Mouse (Mus musculus): ENCODE results near the gene Nat9.
A peak's percentile ranks its signal among the peaks of the same experiment; 100 is the strongest.

Nat9 gene

DNA sequence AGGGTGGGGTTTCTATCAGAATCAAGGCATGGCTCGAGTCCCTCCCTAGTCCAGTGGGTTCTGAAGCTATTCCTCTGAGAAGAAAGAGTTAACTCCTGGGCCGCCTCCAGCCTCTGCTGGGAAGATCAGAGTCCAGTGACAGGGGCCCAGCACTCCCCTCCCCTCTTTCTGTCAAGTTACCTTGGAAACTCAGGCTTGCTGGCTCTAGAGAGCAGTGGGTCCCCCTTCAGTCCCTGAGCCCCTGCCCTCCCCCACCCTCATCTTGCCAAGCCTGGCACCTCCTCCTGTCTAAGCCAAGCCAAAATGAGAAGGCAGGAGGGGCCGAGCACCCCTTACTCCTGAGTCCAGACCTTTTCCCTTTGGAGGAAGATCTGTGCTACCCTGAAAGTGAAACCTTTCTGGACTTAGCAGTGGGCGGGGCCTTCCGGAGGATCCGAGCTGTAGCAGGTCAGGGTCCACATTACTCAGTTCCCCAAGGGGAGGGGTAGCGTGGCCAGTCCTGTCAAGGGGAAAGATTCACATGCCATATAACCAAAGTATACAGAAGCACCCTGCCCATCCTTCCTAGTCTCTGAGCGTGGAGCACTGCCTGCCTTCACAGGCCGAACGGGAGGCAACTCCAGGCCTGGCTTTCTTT is 10.0 kb downstream of the Nat9 start:
- ATAC-seq (ENCODE audit: low TSS enrichment) = no peak

DNA sequence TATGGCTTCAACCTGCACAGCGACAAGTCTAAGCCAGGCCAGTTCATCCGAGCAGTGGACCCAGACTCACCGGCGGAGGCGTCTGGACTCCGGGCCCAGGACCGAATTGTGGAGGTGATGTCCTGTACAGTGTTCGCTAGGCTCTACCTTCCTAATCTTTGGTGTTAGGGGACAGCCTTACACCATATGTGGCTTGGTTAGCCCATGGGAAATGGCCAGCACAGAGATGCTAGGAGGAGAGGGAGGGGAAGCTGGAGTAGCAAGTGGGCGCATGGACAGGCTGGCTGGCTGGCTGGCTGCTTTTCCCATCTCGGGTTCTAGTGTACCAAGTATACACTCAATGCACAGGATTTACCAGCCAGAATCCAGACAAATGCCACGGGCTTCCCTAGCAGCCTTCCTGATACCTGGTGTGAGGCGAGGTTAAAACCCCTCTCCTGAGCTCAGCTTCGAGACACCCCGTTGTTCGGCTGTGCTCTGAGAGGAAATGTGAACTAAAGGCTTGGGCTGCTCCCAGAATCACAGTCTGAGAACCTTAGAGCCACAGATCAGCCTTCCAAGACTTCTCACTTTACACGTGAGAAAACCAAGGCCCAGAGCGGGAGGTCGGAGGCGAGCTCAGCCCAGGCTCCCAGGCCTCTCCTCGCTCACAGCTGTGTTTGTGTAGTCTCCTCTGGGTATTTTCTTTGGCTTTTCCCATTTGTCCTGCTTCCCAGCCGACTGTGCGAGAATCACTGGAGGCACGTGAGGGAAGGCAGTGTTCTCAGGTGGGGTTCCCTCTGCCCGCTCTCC is 11.1 kb downstream of the Nat9 start:
- no peak for ATAC-seq (ENCODE audit: low TSS enrichment)

DNA sequence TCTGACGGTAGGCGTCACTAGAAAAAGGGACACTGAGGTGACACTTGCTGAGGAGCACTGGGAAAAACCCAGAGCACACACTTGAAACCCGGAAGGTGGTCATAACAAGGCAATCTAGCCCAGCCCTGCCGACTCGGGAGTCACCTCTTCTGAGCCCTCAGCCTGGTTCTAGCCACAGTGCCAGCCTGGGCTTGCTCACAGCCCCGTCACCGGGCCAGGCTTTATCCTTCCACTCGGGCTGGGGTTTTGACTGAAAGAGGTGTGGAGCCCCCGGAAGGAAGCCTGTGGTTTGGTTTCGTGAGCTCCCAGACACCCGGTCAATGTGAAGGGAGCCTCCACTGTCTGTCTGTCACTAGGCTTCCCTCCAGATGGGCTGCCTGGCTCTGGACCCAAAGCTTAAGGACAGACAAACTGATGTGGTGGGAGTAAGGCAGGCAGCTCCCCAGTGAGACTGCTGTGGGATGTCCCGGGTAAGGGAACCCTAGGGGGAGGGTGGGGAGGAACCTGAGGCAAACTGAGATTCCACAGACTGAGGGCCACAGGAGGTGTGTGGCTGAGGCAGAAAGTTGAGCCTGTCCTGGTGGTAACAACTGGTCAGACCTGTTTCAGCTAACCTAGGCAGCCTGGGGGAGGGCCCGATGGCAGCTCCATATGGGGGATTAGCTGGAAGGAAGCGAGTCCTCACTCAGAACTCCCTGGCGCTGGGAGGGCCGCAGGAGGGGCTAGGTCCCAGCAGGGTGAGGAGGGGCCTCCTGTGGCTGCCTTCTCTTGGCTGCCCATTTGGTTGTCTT is 13.9 kb downstream of the Nat9 start:
- ATAC-seq (ENCODE audit: low TSS enrichment) = no peak

DNA sequence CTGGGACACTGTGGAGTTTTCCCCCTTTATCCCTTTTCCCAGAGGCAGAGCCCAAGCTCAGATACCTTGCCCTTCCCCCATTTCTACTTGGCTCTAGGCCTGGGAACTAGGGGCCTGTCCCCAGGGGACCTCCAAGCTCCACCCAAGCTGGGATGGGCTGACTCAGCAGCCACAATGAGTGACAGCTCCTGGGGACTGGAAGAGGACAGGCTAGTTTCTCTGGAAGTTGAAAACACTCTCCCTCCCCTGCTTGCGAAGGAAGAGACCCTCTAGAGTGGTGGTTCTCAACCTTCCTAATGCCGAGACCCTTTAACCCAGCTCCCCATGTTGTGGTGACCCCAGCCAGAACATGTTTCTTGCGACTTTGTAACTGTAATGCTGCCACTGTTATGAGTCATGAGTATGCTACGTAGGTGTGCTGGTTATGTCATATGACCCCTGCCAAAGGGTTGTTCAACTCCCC is 14.8 kb downstream of the Nat9 start:
- ATAC-seq (ENCODE audit: low TSS enrichment) = no peak

DNA sequence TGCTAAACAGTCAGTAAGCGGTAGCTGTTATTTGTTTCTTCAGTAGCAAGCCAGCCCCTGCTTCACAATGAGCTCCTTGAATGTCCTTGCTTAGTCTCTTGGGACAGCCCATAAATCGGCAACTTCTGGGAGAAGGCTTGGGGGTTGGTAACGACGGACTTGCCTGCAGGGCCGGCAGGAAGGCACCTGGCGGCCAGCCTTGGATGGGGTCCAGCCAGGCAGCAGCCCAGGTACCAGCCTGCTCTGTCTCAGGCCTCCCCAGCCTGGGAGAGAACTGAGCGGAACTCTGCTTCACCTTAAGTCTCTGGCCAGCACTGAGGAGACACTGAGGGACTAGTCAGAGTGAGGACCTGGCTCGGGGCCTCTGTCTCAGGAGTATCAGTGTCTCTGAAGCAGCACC is 16.5 kb downstream of the Nat9 start:
- no peak for ATAC-seq (ENCODE audit: low TSS enrichment)

DNA sequence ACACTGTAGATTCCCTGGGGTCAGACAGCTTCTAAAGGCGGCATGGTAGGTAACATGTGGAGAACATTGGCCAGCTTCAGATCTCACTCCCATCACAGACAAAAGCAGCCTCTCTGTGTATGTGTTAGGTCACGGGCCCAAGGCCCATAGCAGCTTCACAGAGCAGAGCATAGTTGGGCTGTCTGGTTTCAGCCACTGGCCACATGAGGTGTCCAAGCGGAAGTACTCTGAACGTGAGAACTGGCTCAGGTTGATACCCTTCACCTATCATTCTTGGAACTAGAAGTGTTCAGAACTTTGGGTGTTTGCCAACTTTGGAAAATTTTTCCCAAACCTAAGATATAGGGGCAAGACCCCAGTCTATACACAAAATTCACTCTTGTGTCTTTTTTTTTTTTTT is 18.2 kb downstream of the Nat9 start:
- ATAC-seq (ENCODE audit: low TSS enrichment) = no peak

DNA sequence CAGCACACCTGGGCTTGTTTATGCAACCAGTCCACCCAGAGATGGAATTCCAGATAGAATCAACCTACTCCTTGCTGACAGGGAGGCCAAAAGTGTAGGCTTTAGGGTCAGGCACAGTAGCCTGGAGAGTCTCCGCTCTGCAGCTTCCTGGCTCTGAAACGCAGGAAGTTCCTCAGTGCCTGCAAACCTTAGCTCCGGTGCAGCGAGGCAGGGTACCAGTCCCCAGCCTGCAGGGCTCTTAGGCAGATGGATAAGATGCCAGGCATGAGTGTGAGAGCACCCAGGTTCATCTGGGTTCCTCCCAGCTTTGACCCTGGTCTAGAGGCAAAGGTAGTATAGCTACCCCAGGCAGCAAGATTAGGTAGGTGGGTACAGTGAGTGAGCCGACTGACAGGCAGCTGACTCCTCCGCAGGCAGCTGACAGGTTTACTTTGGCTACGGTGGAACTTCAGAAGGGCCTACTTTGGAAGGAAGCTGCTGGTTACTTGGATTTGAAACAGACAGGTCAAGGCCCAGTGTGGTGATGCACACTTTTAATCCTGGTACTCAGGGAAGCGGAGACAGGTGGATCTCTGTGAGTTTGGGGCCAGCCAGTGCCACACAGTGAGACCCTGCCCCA is 19.9 kb downstream of the Nat9 start:
- ATAC-seq (ENCODE audit: low TSS enrichment) = no peak

DNA sequence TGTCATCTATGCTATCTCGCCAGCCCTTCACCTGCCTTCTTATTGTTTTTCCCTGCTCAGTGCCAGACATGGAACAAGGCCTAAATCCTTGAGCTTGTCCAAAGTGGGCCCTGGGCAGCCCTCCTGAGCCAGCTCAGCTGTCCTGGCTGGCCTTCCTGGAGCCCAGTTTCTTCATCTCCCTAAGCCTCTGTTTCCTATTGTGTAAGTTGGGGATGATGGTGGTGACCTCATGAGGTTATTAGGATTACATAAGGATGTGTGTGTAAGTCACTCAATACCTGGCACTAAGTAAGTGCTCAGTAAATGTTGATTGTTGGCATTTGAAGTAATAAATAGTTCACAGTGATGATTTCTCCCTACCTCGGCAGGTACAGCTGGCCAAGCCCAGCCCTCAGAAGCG is 20.9 kb downstream of the Nat9 start:
- ATAC-seq (ENCODE audit: low TSS enrichment) = no peak

DNA sequence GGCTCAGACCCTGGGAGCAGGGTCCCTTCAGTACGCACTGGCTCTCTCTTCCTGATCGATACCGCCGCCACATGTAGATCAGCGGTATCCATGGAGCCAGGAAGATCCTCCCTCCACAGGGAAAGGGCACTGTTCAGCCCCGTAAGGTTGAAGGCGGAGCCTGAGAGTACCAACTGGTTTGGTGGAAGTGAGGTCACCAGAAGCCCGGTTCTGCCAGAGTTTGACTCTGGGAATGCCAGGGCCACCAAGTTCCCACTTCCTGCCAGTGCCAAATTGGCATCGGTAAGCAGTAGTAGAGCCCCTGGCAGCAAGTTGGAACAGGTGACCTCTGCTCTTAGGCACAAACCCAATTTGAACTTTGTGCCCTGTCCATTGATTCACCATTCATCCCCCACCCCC is 22.7 kb downstream of the Nat9 start:
- no peak for ATAC-seq (ENCODE audit: low TSS enrichment)

DNA sequence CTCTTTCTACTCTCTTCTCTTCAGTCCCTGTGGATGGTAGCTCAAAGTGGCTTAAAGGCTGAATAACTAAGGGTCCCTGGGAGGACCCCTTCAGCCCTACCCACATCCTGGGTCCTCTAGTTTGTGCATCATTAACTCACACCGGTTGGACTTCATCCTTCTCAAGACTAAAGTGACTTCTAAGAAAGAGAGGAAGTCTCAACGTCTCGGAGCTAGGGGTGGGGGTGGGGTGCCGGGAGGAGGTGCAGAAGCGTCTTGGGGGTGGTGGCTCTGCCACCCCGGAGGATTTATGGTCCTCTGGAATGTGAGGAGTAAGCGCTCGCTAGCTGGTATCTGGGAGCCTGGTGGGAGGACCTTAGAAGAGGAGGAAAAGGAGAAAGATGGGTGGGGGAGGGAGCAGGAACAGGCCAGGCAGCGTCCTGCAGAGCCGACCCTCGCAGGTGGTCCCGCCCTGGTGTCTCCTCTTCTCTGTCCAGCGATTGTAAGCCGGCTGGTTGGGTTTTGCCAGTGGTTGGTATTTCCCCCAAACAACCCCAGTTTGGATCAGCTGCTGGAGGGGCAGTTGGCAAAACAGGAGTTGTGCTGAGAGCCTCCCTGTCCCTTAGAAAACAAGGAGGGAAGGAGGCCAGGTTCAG is 23.2 kb downstream of the Nat9 start:
- no peak for ATAC-seq (ENCODE audit: low TSS enrichment)

DNA sequence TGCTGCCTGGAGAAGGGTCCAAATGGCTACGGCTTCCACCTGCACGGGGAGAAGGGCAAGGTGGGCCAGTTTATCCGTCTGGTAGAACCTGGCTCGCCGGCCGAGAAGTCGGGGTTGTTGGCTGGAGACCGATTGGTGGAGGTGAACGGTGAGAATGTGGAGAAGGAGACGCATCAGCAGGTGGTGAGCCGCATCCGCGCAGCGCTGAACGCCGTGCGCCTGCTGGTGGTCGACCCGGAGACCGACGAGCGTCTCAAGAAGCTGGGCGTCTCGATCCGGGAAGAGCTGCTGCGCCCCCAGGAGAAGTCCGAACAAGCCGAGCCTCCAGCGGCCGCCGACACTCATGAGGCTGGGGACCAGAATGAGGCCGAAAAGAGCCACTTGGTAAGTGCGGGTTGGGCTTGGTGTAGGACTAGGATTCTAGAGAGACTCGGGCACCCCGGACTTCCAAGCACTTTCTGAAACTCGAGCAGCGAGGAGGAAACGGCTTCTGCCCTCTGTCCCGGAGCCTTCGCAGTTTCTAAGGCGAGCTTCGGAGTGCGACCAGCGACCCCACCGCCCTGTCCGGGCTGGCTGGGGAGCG is 24.0 kb downstream of the Nat9 start:
- ATAC-seq (ENCODE audit: low TSS enrichment) = no peak

DNA sequence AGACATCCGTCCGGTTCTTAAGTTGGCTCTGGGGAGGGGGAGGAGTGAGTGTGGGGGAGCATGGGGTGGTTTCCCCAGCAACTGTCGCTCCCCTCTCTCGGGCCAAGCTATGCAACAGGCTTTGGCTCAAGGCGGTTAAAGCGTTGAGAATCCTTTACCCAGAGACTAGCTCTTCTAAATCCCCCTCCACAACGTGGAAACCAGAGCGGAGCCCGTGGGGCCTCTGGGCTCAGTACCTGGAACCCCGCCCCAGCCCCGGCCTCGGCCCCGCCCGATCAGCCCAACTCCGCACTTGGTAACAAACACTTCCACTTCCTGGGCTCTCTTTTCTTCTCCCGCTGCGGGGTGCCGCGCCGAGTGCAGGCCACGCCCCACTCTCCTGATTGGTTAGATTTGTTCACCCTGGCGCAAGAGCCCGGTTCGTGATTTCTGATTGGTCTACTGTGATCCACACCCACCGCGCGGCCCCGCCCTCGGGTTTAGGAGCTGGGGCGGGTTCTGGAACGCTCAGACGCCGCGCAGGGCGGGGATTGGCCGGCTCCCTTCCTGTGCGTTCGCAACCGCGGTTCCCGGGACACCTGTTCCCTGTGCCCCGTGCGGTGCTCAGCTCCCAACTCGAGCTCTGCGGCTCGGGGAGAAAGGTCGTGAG is 24.7 kb downstream of the Nat9 start, which contains the start of gene Slc9a3r1:
Slc9a3r1 (plus strand) TSS at position 510 of the 649 bp plus-strand sequence.
- peak; percentile 90 for ATAC-seq (ENCODE audit: low TSS enrichment)

DNA sequence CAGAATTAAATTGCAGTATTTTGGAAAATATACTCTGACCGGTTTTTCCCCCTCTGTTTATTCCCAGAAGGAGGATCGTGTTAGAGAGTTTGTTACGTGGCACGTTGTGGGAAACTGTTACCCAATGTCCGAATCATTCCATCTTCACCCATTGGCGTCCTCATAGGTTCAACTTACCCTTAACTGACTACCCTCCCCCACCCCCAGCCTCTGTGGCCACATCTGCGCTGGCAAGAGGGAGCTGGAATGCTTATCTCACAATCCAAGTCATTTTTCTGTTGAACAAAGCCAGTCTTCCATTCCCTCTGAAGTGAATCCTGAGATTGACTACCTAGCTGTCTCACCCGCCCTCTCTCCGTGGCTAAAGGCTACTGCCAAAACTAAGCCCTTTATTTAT is 25.5 kb downstream of the Nat9 start:
- no peak for ATAC-seq (ENCODE audit: low TSS enrichment)

DNA sequence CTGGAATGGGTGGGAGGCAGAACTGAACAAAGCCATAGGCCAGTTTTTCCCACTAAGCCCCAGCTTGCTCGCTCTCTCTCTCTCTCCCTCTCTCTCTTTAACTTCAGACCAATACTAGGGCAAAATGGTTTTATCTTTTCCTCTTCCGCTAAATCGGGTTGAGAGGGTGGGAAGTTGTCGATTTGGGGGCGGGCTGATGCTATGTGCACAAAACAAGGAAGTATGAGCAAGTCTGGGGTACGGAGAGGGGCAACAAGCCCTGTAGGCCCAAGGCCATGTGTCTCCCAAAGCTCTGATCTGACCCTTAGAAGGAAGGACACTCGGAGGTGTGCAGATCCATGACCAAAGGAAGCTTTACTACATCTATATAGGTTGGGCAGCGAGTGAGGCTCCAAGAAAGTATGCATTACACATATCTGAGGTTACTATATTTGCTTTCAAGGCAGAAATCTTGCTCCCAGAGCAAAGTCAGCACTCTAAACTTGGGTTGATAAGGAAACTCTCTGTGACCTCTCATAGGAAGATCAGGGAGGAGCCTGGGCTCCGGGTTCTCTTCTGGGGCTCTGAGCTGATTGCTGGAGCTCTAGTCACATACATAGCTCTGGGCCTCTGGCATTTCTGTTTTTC is 26.0 kb downstream of the Nat9 start:
- no peak for ATAC-seq (ENCODE audit: low TSS enrichment)

DNA sequence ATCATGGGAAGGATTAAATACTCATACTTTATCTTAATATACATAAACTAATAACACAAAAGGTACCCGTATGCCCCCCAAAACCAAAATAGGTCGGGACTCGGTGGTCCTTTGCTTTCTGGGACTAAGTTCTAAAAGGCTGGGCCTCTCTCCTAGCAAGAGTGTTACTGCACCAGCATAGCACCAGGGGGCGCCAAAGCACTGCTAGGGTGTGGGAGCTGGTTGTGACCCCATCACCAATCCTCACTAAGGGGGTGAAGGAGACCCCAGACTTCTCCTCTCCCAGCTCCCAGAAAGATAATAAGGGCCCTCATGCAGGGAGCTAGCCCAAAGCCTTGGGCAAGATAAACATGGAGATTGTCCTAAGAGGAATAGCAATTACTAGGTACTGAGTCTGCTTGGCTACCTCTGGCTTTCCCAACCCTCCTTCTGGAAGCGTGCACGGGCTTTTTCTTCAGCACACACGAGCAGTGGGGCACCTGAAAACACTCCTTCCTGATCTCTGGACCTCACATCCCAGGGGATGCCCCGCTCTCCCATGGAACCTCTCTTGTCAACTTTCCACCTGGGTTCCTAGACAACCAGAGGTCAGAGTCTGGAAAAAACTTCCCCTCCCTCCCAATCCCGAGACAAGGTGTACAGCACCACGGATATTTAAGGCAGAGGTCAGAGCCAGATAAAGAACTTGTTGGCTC is 26.6 kb downstream of the Nat9 start:
- ATAC-seq (ENCODE audit: low TSS enrichment) = no peak

DNA sequence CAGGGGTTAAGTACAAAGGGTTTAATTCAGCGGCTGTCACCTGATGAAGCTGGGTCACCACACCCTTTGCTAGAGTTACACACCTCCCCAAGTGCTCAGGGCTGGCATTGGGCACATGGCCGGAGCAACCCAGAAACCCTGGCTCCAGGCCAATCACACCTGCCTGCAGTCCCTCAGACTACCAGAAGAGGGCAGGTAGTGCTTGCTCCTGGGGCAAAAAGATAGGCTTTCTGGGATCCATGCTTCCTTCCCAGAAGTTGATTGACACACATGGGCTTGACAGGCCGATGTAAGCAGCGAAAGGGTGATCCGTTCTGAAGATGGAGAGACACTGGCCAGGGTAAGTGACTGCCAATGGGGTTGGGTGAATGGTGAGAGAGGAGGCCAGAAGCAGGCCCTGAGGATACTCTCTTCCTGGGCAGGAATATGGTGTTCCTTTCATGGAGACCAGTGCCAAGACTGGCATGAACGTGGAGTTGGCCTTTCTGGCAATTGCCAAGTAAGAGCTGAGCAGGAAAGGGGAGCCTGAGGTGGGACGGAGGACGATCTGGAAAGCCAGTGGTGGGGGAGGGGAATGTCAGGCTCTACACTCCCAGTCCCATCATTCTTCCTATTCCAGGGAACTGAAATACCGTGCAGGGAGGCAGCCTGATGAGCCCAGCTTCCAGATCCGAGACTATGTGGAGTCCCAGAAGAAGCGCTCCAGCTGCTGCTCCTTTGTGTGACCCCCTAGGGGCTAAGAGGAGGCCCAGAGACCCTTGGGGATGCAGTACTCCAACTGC is 27.5 kb downstream of the Nat9 start:
- ATAC-seq (ENCODE audit: low TSS enrichment) = no peak

DNA sequence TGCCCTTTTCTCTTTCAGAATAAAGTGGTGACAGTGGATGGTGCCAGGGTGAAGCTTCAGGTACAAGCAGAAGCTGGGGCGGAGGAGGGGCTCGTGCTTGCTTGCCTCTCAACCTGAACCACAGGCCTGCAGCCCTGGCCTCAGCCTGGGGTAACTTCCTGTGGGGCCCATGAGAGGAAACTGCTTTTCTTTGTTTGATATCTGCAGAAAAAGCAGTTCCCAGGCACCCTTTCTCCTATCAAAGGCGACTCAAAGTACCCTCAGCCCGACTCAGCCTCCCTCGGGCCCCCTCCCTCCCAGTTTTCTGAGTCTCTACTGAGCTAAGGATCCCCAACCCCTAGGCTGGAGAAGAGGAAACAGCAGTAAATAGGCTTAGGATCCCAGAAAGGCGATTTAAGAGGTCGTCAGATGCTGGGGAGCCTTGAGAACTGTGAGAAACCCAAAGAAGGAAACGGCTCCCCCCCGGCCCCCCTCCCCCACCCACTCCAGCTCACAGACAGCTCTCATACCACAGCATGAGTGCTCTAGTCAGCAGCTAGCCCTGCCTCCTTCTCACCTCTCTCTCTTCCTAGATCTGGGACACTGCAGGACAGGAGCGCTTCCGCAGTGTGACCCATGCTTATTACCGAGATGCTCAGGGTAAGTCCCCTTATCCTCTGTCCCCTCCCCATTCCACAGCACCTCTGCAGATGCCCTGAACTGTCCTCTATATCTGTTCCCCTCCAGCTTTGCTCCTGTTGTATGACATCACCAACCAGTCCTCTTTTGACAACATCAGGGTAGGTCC is 29.5 kb downstream of the Nat9 start:
- no peak for ATAC-seq (ENCODE audit: low TSS enrichment)

DNA sequence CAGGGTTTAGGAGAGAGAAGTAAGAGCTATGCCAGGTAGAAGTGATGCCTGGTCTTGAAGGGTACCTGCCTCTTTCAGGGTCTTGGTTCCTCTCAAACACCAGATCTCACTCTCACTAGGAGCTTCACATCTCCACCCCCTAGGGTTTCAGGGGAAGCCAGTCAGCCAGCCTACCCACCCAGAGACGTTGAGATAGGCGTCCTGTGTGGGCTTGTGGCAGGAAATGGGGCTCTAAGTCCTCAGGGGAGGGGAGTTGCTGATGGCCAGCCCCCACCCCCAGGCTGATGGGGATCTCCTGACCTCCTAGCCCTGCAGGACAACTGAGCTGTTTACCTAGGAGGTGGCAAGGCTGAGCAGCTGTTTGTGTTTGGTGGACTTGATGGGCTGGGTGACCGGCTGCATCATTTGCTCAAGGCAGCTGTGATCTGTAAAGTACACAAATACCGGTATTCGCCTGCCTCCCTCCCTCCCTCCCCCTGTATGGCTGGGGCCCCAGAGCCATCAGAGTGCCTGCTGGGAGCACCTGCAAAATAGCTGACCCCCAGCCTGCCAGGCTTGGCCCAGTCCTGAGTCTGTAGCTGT is 32.5 kb downstream of the Nat9 start:
- no peak for ATAC-seq (ENCODE audit: low TSS enrichment)
